In genomic region chr6:140488673-140489072, GRCm38 (mm10) we compare ENCODE assay signal across 21 mouse cellular contexts.
"Had no signal": no experiment of that assay in that cellular context is flagged by ENCODE, and none has a peak within 500 bp of the region (broad histone marks: within the 10 kb centered on the region; RNA-seq: fewer than 3 reads in every experiment).

No protein-coding gene starts in this region.

- H3K9me3 ChIP-seq: lung, embryonic 15.5 days; midbrain, embryonic 13.5 days; midbrain, embryonic 15.5 days; neural tube, embryonic 12.5 days; stomach, embryonic 15.5 days had no signal

- H3K36me3 ChIP-seq: lung, embryonic 15.5 days; midbrain, embryonic 13.5 days; midbrain, embryonic 15.5 days; neural tube, embryonic 12.5 days; stomach, embryonic 15.5 days had no signal

- DNase-seq: lung, adult 2 months; lung, postnatal 14 days; lung, postnatal 36 days; retina, postnatal 1 day; right cerebral cortex, adult 18-20 months; right cerebral cortex, postnatal 25 days; right cerebral cortex, postnatal 4 days; spleen, adult 18-20 months; thymus, adult 2 months; thymus, postnatal 4 days had no signal

- H3K4me3 ChIP-seq: lung, embryonic 15.5 days; midbrain, embryonic 13.5 days; midbrain, embryonic 15.5 days; neural tube, embryonic 12.5 days; stomach, embryonic 15.5 days had no signal

- H3K27me3 ChIP-seq: lung, embryonic 15.5 days; megakaryocyte, embryonic 14.5 days; midbrain, embryonic 13.5 days; midbrain, embryonic 15.5 days; neural tube, embryonic 12.5 days; stomach, embryonic 15.5 days had no signal

- ATAC-seq: lung, postnatal 0 days; midbrain, embryonic 13.5 days; midbrain, embryonic 15.5 days had no signal

- H3K4me2 ChIP-seq: lung, embryonic 15.5 days; midbrain, embryonic 11.5 days; midbrain, embryonic 13.5 days; midbrain, embryonic 15.5 days; neural tube, embryonic 12.5 days; stomach, embryonic 15.5 days had no signal

- H3K27ac ChIP-seq: liver, embryonic 14.5 days; lung, embryonic 15.5 days; macrophage; midbrain, embryonic 13.5 days; midbrain, embryonic 15.5 days; neural tube, embryonic 12.5 days; stomach, embryonic 15.5 days; stomach, postnatal 0 days had no signal

- H3K9ac ChIP-seq: liver, embryonic 14.5 days; lung, embryonic 15.5 days; midbrain, embryonic 13.5 days; midbrain, embryonic 15.5 days; neural tube, embryonic 12.5 days; stomach, embryonic 15.5 days had no signal
